Mouse (Mus musculus): Measurements from ENCODE around the gene Carns1. TPM values are rescaled to one million over a fixed set of nuclear protein-coding genes. Genes with fewer than 3 reads are reported as not detected.

Gene Carns1
- total RNA-seq, 2 experiments from 2014 or later: 23.1 to 25.9 TPM

DNA sequence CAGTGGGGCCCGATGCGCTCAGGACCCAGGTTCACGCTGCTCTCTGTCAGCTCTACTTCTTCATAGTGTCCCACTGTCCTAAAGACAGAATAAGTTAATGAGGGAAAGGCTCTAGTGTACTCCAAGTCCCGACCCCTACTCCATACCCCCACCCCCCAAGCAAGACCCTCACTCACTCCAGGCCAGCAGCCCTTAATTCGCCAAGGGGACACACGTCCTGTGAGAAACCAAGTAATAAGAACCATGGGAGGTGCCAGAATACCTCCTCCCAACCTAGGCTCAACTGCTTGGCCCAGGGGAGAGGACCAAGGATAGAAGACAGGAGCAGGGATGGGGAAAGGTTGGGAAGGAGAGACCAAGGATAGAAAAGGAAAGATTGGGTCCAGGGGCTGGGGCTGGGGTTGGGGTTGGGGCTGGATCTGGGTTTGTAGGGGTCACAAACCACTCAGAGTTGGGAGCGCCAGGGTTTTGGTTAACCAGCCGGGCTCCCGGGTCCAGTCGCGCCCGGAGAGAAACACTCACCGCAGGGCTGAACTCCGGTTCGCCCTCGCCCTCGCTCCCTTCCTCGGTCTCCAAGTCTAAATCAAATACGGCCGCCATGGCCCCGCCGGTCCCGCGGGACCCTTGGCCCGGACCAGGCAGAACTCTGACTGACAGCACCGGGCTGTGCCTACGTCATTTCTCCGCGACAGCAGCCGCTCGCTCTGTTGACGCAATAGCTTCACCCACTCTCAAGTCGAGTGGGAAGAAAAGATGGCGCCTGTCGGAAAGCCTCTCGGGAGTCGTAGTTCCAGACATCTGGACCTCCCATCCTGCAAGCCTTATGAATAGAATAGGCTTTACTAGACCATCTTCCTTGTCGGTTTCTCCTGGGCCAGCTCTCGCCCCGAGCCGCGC is 12.4 kb downstream of the Carns1 start, which contains the start of gene Rps6kb2:
Gene Rps6kb2 (minus strand): TSS at position 709 of the 897 bp plus-strand sequence.
- Histone ChIP-seq H3K27ac (peak within 1 kb of the TSS; percentile 98), H3K4me3 (peak within 1 kb of the TSS; percentile 83)
- TF ChIP-seq CTCF (IDR thresholded peaks at IDR 0.05): no peak
- DNase-seq: peak; percentile 97
- intact Hi-C loops (cut with DNase I): loop anchor here (5.0 kb wide), 1 partner anchor 36 kb away; the partner anchor contains the start of gene Aip

DNA sequence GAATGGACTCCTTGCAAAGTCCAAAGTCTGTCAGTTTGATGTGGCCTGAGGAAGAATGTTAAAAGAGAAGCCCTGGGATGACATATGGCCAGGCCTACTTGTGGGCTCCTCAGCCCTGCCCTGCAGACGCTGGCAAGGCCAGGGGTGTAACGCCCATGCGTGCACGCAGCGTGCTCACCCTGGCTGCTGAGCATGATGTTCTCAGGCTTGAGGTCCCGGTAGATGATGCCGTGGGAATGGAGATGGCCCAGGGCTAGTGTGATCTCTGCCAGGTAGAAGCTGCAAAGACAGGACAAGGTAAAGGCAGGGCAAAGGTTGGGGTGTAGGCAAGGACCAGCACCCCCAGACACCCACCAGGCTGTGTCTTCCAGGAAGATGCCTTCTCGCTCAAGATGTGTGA is 16.2 kb downstream of the Carns1 start:
- intact Hi-C loops (cut with DNase I): no loop called here
- no peak for TF ChIP-seq CTCF (IDR thresholded peaks at IDR 0.05)
- Histone ChIP-seq H3K4me3 (no peak overlapping the region), H3K27ac (no peak overlapping the region)
- no peak for DNase-seq

DNA sequence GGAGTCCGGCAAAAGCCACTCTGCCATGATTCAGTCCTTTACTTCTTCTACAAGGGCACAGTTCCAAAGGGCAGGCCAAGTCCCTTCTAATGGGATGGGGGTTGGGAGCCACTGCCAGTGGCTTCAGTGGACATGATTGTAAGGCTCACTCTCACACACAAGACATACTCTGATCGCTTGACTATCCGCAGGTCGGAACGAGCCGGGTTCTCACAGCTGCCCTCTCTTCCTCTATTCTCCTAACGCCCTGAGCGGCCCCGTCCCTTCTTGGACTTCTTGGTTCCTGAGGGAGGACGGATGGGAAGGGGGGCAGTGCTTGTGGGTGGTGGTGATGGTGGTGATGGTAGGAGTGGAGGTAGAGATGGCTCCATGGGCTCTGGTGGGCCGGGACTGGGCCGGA is 18.5 kb downstream of the Carns1 start:
- no peak for TF ChIP-seq CTCF (IDR thresholded peaks at IDR 0.05)
- Histone ChIP-seq H3K27ac (no peak overlapping the region), H3K4me3 (no peak overlapping the region)
- DNase-seq: no peak
- intact Hi-C loops (cut with DNase I): no loop called here

DNA sequence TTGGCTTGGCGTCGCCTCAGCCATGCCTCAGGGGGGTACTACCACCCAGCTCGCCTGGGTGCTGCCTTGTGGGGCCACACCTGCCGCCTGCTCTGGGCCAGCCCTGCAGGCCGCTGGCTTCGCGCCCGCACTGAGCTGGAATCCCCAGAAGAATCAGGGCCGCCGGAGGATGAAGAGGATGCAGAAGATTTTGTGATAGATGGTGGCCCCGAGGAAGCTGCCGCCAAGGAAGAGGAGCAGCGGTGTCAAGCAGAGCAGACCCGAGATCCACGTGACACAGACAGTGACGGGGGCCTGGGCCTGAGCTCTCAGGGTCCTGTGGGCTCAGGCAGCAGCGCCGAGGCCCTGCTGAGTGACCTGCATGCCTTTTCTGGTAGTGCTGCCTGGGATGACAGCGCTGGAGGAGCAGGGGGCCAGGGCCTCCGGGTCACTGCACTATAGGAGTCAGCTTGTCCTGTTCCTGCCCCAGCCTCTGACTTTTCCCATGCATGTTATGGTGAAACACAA is 19.2 kb downstream of the Carns1 start:
- no peak for DNase-seq
- Histone ChIP-seq H3K27ac (no peak overlapping the region), H3K4me3 (no peak overlapping the region)
- no peak for TF ChIP-seq CTCF (IDR thresholded peaks at IDR 0.05)
- intact Hi-C loops (cut with DNase I): no loop called here

DNA sequence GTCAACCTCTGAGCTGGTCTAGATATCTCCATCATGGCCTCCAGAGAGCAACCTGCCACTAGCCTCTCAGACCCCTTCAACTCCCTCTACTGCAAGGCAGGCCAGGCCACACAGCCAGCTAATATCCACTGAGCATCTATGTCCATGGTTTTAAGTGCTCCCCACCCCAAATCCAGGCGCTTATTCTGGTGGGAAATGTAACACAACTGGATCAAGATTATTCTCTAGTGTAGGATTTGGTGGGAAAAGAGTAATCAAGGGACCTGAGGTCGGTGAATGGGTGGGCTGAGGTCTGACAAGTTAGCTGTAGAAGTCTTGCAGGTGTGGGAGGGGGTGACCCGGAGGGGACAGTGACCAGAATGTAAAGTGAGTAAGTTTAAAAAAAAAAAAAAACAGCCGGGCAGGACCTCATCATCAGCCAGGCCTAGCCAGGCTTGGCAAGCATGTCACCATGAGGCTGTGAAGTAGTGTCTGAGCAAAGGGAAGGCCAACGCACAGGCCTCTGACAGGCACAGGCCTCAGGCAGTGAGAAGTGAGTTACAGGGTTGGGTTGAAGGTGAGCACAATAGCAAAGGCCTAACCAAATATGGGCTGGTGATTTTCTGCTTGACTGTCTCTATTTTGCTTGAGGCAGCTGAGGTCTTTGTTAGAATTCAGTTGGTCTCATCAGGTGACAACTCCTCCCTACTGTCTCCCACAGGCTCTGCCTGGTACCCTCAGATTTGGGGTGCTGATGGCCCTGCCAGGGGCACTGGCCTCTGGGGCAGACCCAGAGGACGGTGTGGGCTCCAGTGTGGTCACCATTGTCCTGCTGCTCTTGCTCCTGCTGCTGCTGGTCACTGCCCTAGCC is 19.8 kb downstream of the Carns1 start:
- no peak overlapping the region for H3K27ac ChIP-seq
- no peak for TF ChIP-seq CTCF (IDR thresholded peaks at IDR 0.05)
- DNase-seq: no peak
- intact Hi-C loops (cut with DNase I): no loop called here
- no peak overlapping the region for H3K4me3 ChIP-seq

DNA sequence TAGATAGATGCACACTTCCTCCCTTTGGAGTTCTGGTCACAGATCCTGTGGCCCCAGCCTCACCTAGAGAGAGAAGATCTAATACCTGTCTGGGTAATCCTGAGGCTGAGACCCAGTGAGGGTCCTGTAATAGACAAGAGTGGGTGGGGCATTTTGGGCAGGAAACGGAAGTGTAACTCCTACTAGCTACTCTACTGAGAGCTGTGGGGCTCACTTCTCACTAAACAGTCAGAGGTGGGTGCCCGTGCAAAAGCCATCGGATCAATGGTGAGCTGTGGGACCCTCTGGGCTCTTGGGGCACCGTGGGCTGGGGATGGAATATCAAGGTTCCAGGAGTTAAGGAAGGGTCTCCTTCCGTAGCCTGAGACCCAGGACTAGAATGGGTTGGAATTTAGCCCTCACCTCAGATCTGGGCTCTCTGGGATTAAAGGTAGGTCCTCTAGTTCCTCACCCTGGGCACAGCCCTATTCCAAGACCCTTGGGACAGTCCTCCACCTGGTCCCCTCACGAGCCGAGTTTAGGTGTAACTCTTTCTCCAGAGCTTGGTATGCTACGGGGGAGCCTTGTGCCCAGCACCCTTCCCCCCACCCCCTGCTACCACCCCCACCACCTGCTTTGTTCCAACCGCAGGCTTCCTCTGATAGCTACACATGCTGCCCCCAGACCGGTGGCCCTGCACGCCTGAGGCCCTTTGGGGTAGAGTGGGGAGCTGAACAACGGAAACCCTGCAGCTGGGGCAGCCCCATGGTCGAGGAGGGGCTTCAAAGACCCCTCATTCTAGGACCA is 20.6 kb downstream of the Carns1 start:
- intact Hi-C loops (cut with DNase I): no loop called here
- no peak for DNase-seq
- Histone ChIP-seq H3K4me3 (no peak overlapping the region), H3K27ac (0 out of 2 replicates have a peak overlapping the region, but pooled peaks have one; percentile 8)
- no peak for TF ChIP-seq CTCF (IDR thresholded peaks at IDR 0.05)

DNA sequence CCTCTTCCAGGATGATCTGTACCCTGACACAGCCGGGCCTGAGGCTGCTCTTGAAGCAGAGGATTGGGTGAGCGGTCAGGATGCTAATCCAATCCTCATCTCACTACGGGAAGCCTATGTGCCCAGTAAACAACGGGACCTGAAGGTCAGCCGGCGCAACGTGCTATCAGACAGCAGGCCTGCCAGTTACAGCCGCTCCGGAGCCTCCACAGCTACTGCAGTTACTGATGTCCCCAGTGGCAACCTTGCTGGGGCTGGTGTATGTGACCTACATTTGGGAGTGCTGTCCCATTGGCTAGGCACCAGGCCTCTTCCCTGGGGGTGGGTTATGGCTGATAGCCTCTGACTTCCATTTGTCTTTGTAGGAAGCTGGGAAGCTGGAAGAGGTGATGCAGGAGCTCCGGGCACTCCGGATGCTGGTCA is 22.0 kb downstream of the Carns1 start, which contains the start of gene Ptprcap:
Gene Ptprcap (plus strand): TSS at position 373 of the 423 bp plus-strand sequence.
- Histone ChIP-seq H3K27ac (0 out of 2 replicates have a peak within 1 kb of the TSS, but pooled peaks have one; percentile 8), H3K4me3 (no peak within 1 kb of the TSS)
- no peak for TF ChIP-seq CTCF (IDR thresholded peaks at IDR 0.05)
- no peak for DNase-seq
- intact Hi-C loops (cut with DNase I): no loop called here

DNA sequence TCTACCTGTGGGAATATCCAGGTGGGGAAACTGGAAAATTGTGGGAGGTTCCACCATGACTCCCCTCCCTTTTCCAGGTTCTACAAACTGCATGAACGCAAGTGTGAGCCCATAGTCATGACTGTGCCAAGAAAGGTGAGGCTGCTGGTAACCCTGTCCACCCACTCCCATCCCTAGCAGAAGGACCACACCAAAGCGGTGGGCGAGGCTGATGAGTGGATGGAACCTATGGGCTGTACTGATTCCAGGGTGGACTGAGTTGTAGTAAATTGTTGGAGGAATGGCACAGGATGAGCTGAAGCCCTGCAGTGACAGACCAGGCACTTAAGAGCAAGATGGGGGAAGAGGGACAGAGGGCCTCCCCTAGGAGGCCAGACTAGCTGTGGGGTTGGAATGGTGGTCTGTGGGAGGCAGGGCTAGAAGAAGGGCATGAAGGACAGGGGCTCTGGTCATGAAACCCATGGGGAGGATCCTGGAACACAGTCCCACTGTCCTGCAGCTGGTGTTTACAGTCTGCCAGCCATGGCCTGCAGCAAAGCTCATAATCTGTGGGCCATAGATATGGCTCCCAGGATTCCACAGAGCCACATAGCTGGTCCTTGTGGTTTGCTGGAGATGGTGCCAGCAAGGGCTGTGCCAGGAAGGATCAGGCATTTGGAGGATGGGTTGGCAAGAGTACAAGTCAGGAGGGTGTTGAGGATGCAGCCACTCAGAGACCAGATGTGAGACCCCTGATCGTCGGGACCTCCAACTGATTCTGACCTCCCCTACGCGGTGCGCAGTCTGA is 22.6 kb downstream of the Carns1 start:
- intact Hi-C loops (cut with DNase I): no loop called here

DNA sequence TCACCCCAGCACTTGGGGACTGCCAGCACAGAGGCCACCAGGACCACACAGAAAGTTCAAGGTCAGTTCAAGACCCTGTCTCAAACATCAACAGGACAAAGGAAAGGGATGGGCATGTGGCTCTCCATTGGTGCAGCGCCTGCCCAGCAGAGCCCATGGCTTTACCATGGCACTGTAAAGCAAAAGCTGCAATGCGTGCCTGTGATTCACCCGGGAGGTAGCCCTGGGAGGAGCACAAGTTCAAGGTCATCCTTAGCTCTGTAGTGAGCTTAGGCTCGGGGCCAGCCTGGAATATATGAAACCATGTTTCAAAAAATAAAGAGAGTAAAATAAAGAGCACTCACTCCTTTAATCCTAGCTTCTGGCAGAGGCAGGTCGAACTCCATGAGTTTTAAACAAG is 23.4 kb downstream of the Carns1 start:
- no peak for TF ChIP-seq CTCF (IDR thresholded peaks at IDR 0.05)
- Histone ChIP-seq H3K4me3 (no peak overlapping the region), H3K27ac (no peak overlapping the region)
- intact Hi-C loops (cut with DNase I): no loop called here
- no peak for DNase-seq

More for the DNA sequence above, 22.6 kb downstream of the Carns1 start:
- DNase-seq: no peak
- H3K4me3 ChIP-seq: no peak overlapping the region
- TF ChIP-seq CTCF (IDR thresholded peaks at IDR 0.05): no peak
- no peak overlapping the region for H3K27ac ChIP-seq

DNA sequence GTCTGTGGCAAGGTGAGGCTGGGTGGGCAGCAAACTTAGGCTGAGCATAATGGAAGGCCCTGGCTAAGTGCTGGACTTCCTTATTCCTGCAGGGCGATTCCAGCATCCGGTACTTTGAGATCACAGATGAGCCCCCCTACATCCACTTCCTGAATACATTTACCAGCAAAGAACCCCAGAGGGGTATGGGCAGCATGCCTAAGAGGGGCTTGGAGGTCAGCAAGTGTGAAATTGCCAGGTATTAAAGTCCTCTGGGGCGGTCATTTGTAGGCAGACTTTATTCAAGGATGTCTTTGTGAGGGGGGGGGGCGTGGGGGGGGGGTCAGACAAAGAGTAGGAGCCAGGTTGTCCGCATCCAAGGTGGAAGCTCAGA is 23.8 kb downstream of the Carns1 start:
- H3K4me3 ChIP-seq: no peak overlapping the region
- intact Hi-C loops (cut with DNase I): no loop called here
- no peak overlapping the region for H3K27ac ChIP-seq
- DNase-seq: no peak
- TF ChIP-seq CTCF (IDR thresholded peaks at IDR 0.05): no peak
